Mouse (Mus musculus) thymus, postnatal 4 days (tissue): ENCODE data around the gene Slc17a5.
"Not testable (repeated sequence)": the region's sequence is repeated elsewhere in the genome, so short reads cannot be mapped to it uniquely, and the experiment has no call there.

Source experiments
- DNase-seq: peaks from one replicate; pipeline ENCODE4 v3.0.0; 2021

Slc17a5 gene

DNA sequence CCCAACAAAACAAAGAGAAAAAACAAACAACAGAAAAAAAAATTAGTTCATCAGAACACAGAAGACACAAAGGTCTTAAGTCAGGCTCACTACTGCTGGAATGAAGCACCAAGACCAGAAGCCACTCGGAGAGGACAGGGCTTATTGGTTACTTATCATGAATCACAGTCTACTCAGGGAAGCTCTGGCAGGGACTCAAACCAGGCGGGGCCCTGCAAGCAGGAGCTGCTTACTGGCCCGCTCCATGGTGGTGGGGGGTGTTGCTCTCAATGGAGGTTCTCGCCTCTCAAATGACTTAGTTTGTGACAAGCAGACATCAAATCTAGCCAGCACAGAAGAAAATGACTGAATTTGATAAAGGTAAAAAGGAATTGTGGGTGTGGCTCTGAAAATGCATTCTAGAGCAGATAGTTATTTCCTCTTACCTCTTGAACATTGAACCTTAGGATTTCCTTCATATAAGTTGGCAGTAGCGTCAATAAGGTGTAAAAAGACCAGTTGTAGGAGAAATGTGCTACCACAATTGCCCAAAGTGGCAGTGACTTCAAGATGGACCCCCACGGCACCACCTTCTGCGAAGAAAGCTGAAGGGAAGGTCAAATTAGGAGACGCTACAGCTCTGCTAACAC lies 29.1 kb downstream of the Slc17a5 start:
- no peak for DNase-seq

DNA sequence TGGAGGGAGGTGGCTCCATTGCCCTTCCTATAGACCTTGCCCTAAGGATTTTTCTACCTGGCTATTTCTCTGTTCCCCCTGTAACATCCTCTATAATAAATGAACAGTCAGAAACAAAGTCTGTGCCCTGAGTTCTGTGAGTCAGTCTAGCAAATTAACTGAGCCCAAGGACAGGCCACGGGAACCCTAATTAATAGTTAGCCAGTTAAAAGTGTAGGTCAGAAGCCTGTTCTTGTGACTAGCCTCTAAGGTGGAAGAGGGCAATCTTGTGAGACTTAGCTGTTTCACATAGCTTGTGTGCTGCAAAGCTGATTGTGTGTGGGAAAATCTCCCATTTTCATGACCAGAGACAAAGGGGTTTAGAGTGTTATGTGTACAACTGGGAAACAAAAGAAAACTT lies 30.8 kb downstream of the Slc17a5 start:
- no peak for DNase-seq

DNA sequence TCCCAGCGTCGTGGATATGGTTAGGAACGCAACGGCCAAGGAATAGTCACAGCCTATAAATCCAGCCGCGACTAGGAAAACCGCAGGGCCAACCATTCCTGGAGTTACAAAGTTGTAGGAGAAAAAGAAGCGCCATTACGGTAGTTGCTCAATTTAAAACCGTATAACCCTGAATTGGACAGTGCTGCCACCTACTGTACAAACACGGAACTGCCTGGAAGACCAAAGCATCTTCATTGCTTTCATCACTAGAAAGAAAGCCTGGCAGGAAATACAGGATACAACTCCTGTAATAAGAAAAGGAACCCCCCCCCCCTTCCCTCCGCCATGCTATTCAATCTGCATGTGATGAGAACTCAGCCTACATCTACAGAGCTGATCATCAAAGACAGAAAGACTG lies 34.9 kb downstream of the Slc17a5 start:
- DNase-seq, result peak; percentile 86

DNA sequence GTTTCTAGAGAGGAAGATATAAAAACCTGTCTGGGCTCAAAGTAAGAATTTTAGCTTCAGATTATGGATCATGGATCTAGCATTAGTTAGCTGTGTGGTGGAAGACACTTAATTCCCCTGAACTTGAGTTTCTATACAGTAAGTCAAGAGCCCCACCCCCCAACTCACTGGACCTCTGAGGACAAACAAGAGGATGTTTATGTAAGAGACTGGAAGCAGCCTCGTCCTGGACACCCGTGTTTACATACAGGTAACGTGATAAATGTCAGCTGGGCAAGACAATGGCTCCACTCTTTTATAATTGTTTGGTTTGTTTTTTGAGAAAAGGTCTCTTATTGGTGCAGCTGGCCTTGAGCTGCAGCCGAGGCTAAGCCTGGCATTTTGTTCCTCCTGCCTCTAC lies 36.1 kb downstream of the Slc17a5 start:
- DNase-seq, result no peak

DNA sequence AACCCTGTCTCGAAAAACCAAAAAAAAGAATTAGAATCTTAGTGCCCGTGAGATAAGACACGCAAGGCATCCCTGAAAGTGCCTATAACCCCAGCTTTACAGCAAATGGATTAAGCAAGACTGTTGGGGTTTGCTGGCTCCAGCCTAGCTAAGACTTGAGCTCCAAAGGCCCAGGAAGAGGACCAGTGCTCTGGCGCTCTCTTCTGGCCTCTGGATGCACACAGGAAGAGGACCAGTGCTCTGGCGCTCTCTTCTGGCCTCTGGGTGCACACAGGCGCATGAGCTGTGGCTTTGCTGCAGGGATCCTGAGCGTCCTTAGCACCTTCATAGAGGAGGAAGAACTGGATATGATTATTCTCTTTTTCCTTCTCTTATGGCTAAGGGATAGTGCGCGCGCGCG lies 40.1 kb downstream of the Slc17a5 start:
- peak; percentile 32 for DNase-seq

GRCm38 (mm10) chr9:78546944-78547343 lies 40.9 kb downstream of the Slc17a5 start:
- DNase-seq, result no peak

- DNase-seq, result no peak
Measured at GRCm38 (mm10) chr9:78541758-78542157, 46.1 kb downstream of the Slc17a5 start.

- no peak for DNase-seq
Measured at GRCm38 (mm10) chr9:78538421-78538820, 49.4 kb downstream of the Slc17a5 start.

- DNase-seq, result no peak
Measured at GRCm38 (mm10) chr9:78537154-78537873, 50.5 kb downstream of the Slc17a5 start.

DNA sequence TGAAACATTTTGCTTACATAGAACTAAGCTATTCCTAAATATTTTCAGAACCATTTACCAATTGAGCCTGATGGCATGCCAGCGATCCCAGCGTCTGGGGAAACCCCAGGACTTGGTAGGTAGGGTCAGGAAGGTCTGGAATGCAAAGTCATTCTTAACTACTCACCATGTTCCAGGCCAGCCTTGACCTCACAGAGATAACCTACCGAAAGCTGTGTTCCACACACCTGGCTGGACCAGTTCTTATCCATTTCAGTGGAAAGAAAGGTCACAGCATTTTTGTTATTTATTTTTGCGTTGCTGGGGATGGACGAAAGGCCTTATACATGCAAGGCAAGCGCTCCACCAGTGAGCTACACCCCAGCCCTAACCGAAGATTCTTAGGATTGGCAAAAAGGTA lies 53.2 kb downstream of the Slc17a5 start:
- DNase-seq, result no peak

DNA sequence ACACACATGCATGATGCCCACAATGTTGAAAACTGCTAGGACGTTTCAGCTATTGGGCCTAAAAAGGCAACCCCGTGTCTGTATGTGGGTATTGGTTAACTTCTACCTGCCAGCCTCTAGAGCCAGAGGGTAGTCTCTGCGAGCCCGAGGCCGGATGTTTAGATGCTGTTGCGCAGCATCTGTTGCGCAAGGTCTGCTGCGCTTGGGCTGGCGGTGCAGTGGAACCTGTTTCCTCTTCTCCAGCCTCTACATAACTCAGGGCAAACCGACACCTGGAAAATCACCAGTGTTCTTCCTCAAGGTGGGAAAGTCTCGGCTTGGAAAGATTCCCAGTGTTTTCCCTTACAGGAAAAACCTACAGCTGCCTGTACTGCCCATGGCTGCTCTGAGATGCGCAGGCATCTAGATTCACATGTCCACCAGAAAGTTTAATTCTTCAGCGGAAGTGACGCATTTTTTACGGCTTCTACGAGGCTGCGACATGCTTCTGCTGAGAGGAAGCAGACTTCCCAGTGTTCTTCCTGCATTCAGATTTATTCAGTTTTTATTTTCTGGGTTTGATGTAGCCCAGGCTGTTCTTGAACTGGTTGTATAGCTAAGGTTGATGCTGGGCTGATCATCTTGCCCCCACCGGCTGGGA lies 54.4 kb downstream of the Slc17a5 start:
- peak; percentile 66 for DNase-seq

DNA sequence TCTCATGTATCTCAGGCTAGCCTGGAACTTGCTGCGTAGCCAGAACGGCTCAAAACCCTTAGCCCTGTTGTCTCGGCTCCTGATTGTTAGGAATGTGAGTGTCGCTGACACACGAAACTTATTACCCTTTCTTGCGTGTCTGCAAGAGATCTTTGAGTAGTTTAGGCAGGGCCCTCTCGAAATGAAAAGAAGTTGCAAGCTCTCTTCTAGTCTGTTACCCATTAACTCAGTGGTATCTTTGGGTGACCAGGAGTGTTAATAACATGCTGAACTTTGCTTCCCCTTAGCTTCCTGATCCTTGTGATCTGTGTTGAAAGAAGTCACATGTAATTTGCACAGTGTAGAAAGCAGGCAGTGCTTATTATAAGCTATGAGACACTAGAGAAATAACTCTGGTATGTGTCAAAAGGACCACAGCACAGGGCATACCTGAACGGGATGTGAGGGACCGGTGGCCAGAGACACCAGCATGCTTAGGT lies 55.5 kb downstream of the Slc17a5 start:
- DNase-seq, result no peak

DNA sequence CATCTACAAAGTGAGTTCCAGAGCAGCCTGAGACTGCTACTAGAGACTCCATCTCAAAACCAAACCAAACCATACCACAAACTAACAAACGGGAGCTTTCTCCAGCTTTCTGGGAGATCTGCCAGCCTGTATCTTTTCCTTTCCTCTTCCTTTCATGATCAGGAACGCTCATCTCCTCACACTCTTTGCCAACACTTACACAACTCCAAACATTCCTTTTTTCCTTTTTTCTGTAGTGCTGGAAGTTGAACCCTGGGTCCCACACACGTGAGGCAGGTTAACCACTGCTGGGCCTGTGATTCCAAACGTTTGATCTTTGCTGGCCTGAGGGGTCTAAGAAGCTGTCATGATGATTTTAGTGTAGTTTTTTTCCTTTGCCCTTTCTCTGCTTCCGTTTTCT lies 56.0 kb downstream of the Slc17a5 start:
- no peak for DNase-seq

DNA sequence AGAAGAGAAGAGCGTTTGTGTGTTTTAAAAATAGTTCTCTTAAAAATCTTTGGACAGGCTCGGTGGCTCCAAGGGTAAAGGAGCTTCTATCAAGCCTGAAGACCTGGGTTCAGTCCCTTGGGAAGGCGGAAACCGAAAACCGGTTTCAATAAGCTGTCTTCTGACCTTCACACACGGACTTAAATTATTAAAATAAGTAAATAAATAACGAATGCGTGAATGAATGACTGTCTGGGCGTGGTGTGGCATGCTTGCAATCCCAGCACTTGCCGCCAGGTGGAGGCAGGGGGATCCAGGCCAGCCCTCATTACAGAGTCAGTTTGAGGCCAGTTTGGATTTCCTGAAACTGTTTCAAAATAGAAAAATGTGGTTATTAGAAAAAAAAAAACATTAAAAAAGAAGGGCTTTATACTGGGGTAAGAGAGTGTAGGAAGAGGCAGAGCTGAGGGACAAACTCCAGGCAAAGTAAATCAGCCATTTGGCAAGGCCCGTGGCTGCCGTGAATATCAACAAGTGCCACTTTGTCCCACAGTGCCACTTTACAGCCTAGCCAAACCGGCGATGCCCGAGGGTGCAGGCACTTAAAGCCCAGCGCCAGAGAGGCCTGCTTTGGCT lies 60.0 kb downstream of the Slc17a5 start:
- DNase-seq, result peak; percentile 92

- peak; percentile 88 for DNase-seq
Measured at GRCm38 (mm10) chr9:78527301-78527761, 60.5 kb downstream of the Slc17a5 start.

GRCm38 (mm10) chr9:78526206-78526605 lies 61.6 kb downstream of the Slc17a5 start:
- DNase-seq, result no peak

DNA sequence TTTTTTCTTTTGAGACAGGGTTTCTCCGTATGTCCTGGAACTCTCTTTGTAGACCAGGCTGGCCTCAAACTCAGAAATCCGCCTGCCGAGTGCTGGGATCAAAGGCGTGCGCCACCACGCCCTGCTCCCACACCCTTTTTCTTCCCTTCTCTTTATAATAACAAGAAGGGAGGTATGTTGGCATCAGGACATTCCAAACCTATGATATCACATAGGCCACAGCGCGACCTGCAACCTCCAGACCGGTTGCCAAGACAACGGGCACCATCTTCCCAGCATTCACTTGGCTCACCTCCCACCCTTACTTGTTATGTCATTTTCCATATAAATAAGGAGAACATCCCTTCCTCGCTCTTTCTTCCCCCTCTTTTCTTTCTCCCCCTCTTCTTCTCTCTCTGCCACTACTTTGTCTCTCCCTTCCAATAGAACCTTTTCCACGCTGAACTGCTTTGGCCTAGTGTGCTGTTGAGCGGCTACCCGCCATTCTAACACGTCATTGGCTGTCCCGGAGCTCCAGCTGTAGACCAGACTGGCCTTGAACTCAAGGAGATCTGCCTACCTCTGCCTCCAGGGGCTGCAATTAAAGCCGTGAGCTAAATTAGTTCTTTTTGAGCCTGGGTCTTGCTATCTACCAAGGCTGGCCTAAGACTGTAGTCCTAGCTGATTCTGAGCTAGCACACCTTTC lies 62.2 kb downstream of the Slc17a5 start:
- no peak for DNase-seq

DNA sequence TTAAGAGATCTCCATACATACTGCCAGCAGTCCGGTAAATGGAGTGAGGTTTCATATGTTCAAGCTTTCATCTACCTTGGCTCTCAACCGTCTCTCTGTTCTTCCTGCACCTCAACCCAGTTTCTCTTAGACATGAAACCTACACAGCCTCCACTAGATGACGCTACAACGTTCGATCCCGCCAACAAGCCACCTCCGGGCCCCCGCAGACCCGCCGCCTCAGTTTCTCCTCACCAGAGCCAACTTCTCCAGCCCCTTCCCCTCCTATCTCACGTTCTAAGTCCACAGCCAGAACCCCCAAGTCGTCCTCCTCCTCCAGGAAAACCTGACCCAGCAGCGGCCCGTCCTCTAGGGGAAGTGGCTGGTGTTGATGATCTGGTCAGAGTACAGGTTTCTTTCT lies 66.2 kb downstream of the Slc17a5 start:
- peak; percentile 70 for DNase-seq

DNA sequence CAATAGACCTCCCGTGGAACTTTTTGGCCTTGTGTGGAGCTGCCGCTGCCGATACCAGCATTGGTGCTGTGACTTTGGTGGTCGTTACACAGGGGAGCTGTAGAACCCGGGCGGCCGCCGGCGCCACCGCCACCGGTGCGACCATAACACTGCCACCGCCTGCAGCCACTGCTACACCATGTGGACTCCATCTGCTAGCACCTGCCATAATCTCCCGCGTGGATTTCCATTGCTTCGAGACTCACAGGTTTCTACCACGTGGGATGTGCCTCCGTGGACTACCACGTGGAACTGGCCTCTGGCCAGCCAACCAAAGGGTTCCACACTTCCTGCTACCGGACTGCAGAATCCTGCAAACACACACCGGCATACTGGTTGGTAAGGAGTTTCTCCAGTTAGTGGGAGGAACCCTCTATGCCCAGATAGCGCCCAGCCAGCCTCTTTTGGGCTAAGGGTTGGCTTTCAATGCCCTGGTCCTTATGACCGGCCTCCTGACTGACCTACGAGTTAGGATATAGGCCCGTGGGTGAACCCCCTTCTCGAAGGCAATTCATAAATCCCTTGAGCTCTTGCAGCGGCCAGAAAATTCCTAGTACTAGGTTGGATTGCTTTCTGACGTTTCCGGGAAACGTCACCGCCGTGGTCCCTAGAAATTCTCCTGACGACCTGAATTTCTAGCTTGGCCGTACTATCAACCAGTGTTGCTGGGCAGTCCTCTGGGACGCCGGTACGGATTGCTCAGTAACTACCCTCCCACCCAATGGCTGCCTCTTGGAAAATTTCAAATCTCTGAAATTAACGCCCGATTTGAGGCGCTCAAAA lies 66.8 kb downstream of the Slc17a5 start:
- peak; percentile 48 for DNase-seq

- no peak for DNase-seq
Measured at GRCm38 (mm10) chr9:78520127-78520779, 67.6 kb downstream of the Slc17a5 start.

GRCm38 (mm10) chr9:78517237-78517636 lies 70.6 kb downstream of the Slc17a5 start:
- DNase-seq, result not testable (repeated sequence)
